Mouse (Mus musculus) splenic B cell, adult 2 months (primary cell): ENCODE measurements around the gene Ifnz.
"Not testable (repeated sequence)": the region's sequence is repeated elsewhere in the genome, so short reads cannot be mapped to it uniquely, and the experiment has no call there.

ENCODE experiments used
- DNase-seq: peaks from one replicate; pipeline ENCODE4 v3.0.0-alpha.2; 2011; ENCODE audit warnings: low read depth, low spot score
- H3K27me3 ChIP-seq: 2 replicates; pipeline ENCODE4 v1.6.1; 2012; ENCODE audit warnings: mild to moderate bottlenecking, low read length, moderate library complexity, mixed read lengths; ENCODE audit not compliant: control insufficient read depth, poor library complexity, insufficient read depth, severe bottlenecking
- H3K36me3 ChIP-seq: 2 replicates; pipeline ENCODE4 v1.6.1; 2012; ENCODE audit warnings: mild to moderate bottlenecking, low read length, moderate library complexity, mixed read lengths; ENCODE audit not compliant: control insufficient read depth, poor library complexity, insufficient read depth, severe bottlenecking

Gene Ifnz

DNA sequence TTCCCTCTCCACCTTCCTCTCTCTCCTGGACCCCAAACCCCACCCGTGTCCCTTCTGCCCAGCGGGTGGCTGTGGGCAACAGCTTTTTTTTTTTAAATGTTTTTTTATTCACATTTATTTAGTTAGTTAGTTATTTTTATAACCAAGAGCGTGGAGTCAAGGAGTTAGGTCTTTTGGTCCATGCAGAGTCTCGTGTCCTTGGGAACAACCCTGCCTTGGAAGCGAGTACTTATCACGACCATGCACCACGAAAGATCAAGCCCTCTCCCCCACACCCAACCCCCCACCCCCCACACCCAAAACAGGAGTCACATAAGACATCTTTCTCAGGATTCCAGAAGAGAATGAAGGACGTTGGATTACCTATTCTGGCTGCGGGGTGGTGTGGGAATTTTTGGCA is 19.6 kb upstream of the Ifnz start:
- not testable (repeated sequence) for H3K36me3 ChIP-seq, H3K27me3 ChIP-seq, DNase-seq

DNA sequence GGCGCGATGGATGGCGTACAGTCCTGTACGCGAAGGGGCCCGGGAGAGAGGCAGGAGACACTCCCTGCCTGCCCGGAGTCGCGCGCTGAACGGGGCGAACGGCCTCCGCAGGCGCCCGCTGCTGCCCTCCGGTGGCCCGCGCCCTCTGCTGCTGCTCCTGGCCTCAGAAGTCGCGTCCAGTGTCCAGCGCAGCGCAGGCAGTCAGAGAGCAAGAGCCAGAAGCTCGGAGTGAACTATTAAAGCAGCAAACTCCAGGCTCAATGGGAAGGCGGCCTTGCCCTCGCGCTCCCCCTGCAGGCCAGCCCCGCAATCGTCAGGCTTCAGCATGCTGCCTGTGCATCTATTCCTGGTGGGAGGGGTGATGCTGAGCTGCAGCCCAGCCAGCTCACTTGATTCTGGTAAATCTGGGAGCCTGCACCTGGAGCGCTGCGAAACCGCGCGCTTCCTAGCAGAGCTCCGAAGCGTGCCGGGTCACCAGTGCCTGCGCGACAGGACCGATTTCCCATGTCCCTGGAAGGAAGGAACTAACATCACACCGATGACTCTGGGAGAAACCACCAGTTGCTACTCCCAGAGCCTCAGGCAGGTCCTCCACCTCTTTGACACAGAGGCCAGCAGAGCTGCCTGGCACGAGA is 18.4 kb upstream of the Ifnz start:
- not testable (repeated sequence) for H3K36me3 ChIP-seq, H3K27me3 ChIP-seq
- peak; percentile 68 for DNase-seq

DNA sequence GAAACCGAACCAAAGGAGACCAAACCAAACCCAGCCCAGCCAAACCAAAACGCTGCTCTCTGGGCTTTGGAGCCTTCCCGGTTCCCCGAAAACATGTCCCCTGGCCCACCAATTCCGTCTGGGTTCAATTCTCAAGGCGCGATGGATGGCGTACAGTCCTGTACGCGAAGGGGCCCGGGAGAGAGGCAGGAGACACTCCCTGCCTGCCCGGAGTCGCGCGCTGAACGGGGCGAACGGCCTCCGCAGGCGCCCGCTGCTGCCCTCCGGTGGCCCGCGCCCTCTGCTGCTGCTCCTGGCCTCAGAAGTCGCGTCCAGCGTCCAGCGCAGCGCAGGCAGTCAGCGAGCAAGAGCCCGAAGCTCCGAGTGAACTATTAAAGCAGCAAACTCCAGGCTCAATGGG is 8.4 kb upstream of the Ifnz start, which contains the start of gene Gm13290:
TSS of gene Gm13290 (plus strand) at position 301 of the 400 bp plus-strand sequence.
- H3K27me3 ChIP-seq, H3K36me3 ChIP-seq, DNase-seq: not testable (repeated sequence)

DNA sequence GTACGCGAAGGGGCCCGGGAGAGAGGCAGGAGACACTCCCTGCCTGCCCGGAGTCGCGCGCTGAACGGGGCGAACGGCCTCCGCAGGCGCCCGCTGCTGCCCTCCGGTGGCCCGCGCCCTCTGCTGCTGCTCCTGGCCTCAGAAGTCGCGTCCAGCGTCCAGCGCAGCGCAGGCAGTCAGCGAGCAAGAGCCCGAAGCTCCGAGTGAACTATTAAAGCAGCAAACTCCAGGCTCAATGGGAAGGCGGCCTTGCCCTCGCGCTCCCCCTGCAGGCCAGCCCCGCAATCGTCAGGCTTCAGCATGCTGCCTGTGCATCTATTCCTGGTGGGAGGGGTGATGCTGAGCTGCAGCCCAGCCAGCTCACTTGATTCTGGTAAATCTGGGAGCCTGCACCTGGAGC is 5.3 kb upstream of the Ifnz start, which contains the start of gene Gm13289:
TSS of gene Gm13289 (plus strand) at position 301 of the 400 bp plus-strand sequence.
- H3K36me3 ChIP-seq, DNase-seq, H3K27me3 ChIP-seq: not testable (repeated sequence)

DNA sequence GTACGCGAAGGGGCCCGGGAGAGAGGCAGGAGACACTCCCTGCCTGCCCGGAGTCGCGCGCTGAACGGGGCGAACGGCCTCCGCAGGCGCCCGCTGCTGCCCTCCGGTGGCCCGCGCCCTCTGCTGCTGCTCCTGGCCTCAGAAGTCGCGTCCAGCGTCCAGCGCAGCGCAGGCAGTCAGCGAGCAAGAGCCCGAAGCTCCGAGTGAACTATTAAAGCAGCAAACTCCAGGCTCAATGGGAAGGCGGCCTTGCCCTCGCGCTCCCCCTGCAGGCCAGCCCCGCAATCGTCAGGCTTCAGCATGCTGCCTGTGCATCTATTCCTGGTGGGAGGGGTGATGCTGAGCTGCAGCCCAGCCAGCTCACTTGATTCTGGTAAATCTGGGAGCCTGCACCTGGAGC is 2.4 kb upstream of the Ifnz start, which contains the start of gene Gm13272:
TSS of gene Gm13272 (plus strand) at position 301 of the 400 bp plus-strand sequence.
- not testable (repeated sequence) for H3K27me3 ChIP-seq, DNase-seq, H3K36me3 ChIP-seq

DNA sequence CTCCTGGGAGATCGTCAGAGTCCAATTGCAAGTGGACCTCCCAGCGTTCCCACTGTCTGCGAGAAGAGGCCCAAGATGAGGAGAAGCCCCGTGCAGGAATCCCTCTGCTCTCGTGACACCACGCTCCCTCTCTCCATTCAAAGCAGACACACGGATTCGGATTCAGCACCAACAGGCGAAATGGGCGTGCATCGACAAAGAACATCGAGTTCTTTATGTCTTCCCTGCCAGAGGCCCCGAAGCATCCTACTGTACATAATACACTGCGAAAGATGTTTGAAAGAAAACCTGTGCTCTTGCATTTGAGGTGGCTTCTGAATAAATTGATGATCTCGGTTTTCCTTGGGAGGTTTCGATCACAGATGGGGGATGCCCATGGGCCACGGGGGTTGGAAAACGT is 1.6 kb upstream of the Ifnz start:
- not testable (repeated sequence) for DNase-seq, H3K36me3 ChIP-seq, H3K27me3 ChIP-seq

DNA sequence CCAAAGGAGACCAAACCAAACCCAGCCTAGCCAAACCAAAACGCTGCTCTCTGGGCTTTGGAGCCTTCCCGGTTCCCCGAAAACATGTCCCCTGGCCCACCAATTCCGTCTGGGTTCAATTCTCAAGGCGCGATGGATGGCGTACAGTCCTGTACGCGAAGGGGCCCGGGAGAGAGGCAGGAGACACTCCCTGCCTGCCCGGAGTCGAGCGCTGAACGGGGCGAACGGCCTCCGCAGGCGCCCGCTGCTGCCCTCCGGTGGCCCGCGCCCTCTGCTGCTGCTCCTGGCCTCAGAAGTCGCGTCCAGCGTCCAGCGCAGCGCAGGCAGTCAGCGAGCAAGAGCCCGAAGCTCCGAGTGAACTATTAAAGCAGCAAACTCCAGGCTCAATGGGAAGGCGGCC is 404 bp downstream of the Ifnz start:
- not testable (repeated sequence) for DNase-seq, H3K36me3 ChIP-seq, H3K27me3 ChIP-seq

DNA sequence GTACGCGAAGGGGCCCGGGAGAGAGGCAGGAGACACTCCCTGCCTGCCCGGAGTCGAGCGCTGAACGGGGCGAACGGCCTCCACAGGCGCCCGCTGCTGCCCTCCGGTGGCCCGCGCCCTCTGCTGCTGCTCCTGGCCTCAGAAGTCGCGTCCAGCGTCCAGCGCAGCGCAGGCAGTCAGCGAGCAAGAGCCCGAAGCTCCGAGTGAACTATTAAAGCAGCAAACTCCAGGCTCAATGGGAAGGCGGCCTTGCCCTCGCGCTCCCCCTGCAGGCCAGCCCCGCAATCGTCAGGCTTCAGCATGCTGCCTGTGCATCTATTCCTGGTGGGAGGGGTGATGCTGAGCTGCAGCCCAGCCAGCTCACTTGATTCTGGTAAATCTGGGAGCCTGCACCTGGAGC is 3.5 kb downstream of the Ifnz start, which contains the start of gene Gm13276:
TSS of gene Gm13276 (plus strand) at position 301 of the 400 bp plus-strand sequence.
- not testable (repeated sequence) for DNase-seq, H3K27me3 ChIP-seq, H3K36me3 ChIP-seq

DNA sequence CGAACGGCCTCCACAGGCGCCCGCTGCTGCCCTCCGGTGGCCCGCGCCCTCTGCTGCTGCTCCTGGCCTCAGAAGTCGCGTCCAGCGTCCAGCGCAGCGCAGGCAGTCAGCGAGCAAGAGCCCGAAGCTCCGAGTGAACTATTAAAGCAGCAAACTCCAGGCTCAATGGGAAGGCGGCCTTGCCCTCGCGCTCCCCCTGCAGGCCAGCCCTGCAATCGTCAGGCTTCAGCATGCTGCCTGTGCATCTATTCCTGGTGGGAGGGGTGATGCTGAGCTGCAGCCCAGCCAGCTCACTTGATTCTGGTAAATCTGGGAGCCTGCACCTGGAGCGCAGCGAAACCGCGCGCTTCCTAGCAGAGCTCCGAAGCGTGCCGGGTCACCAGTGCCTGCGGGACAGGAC is 6.5 kb downstream of the Ifnz start, which contains the start of gene Gm13277:
TSS of gene Gm13277 (plus strand) at position 231 of the 400 bp plus-strand sequence.
- H3K27me3 ChIP-seq, H3K36me3 ChIP-seq, DNase-seq: not testable (repeated sequence)

DNA sequence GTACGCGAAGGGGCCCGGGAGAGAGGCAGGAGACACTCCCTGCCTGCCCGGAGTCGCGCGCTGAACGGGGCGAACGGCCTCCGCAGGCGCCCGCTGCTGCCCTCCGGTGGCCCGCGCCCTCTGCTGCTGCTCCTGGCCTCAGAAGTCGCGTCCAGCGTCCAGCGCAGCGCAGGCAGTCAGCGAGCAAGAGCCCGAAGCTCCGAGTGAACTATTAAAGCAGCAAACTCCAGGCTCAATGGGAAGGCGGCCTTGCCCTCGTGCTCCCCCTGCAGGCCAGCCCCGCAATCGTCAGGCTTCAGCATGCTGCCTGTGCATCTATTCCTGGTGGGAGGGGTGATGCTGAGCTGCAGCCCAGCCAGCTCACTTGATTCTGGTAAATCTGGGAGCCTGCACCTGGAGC is 9.3 kb downstream of the Ifnz start, which contains the start of gene Gm13278:
TSS of gene Gm13278 (plus strand) at position 301 of the 400 bp plus-strand sequence.
- not testable (repeated sequence) for H3K27me3 ChIP-seq, H3K36me3 ChIP-seq, DNase-seq

DNA sequence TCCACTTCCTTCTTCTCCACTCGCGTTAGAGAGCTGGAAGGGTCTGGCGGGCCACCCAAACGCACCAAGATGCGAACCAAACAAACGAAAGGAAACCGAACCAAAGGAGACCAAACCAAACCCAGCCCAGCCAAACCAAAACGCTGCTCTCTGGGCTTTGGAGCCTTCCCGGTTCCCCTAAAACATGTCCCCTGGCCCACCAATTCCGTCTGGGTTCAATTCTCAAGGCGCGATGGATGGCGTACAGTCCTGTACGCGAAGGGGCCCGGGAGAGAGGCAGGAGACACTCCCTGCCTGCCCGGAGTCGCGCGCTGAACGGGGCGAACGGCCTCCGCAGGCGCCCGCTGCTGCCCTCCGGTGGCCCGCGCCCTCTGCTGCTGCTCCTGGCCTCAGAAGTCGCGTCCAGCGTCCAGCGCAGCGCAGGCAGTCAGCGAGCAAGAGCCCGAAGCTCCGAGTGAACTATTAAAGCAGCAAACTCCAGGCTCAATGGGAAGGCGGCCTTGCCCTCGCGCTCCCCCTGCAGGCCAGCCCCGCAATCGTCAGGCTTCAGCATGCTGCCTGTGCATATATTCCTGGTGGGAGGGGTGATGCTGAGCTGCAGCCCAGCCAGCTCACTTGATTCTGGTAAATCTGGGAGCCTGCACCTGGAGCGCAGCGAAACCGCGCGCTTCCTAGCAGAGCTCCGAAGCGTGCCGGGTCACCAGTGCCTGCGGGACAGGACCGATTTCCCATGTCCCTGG is 12.2 kb downstream of the Ifnz start, which contains the start of gene Gm13275:
TSS of gene Gm13275 (plus strand) at position 552 of the 740 bp plus-strand sequence.
- not testable (repeated sequence) for H3K36me3 ChIP-seq, H3K27me3 ChIP-seq, DNase-seq

DNA sequence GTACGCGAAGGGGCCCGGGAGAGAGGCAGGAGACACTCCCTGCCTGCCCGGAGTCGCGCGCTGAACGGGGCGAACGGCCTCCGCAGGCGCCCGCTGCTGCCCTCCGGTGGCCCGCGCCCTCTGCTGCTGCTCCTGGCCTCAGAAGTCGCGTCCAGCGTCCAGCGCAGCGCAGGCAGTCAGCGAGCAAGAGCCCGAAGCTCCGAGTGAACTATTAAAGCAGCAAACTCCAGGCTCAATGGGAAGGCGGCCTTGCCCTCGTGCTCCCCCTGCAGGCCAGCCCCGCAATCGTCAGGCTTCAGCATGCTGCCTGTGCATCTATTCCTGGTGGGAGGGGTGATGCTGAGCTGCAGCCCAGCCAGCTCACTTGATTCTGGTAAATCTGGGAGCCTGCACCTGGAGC is 15.2 kb downstream of the Ifnz start, which contains the start of gene Gm13279:
TSS of gene Gm13279 (plus strand) at position 301 of the 400 bp plus-strand sequence.
- H3K36me3 ChIP-seq, result not testable (repeated sequence)

DNA sequence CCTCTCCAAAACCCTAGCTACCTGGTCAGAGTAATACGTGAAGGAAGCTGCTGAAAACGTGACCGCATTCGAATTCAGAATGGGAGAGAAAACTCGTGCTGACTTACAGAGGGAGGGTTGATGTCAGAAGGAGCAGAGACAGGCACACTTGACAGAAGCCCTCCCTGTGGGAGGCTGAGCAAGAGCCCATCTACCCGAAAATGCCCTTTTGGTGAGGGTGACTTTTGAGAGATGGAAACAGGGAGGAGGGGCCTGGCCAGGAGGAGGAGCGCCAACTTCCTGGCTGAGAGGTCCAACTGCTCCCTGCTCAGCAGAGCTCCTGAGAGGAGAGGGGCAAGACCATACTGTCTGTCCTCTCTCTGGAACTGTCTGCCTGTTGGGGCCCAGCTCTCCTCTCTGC is 17.4 kb downstream of the Ifnz start, which contains the start of gene Gm13285:
TSS of gene Gm13285 (plus strand) at position 301 of the 400 bp plus-strand sequence.
- DNase-seq, H3K36me3 ChIP-seq: not testable (repeated sequence)

More for the DNA sequence above, 15.2 kb downstream of the Ifnz start, which contains the start of gene Gm13279:
- not testable (repeated sequence) for DNase-seq, H3K27me3 ChIP-seq

DNA sequence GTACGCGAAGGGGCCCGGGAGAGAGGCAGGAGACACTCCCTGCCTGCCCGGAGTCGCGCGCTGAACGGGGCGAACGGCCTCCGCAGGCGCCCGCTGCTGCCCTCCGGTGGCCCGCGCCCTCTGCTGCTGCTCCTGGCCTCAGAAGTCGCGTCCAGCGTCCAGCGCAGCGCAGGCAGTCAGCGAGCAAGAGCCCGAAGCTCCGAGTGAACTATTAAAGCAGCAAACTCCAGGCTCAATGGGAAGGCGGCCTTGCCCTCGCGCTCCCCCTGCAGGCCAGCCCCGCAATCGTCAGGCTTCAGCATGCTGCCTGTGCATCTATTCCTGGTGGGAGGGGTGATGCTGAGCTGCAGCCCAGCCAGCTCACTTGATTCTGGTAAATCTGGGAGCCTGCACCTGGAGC is 21.0 kb downstream of the Ifnz start, which contains the start of gene Gm13287:
TSS of gene Gm13287 (plus strand) at position 301 of the 400 bp plus-strand sequence.
- H3K36me3 ChIP-seq, H3K27me3 ChIP-seq, DNase-seq: not testable (repeated sequence)

More for the DNA sequence above, 17.4 kb downstream of the Ifnz start, which contains the start of gene Gm13285:
- not testable (repeated sequence) for H3K27me3 ChIP-seq

DNA sequence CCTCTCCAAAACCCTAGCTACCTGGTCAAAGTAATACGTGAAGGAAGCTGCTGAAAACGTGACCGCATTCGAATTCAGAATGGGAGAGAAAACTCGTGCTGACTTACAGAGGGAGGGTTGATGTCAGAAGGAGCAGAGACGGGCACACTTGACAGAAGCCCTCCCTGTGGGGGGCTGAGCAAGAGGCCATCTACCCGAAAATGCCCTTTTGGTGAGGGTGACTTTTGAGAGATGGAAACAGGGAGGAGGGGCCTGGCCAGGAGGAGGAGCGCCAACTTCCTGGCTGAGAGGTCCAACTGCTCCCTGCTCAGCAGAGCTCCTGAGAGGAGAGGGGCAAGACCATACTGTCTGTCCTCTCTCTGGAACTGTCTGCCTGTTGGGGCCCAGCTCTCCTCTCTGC is 23.3 kb downstream of the Ifnz start, which contains the start of gene Gm13288:
TSS of gene Gm13288 (plus strand) at position 301 of the 400 bp plus-strand sequence.
- DNase-seq, H3K36me3 ChIP-seq, H3K27me3 ChIP-seq: not testable (repeated sequence)
